Mouse (Mus musculus): ENCODE data around the gene Atl2. TPM values are rescaled to one million over a fixed set of nuclear protein-coding genes. Genes with fewer than 3 reads are reported as not detected.

Atl2 gene
- total RNA-seq, 2 experiments from 2014 or later = 50.5 to 59.4 TPM

GRCm38 (mm10) chr17:79817551-79817950 is 78.4 kb downstream of the Atl2 start:
- no peak for DNase-seq

- DNase-seq = no peak
These were observed 79.0 kb downstream of the Atl2 start for GRCm38 (mm10) chr17:79816896-79817295.

GRCm38 (mm10) chr17:79810421-79810820 is 85.5 kb downstream of the Atl2 start:
- DNase-seq = no peak

- no peak for DNase-seq
These were observed 86.2 kb downstream of the Atl2 start for GRCm38 (mm10) chr17:79809491-79810316.

GRCm38 (mm10) chr17:79807237-79807930 is 88.5 kb downstream of the Atl2 start:
- DNase-seq = no peak

- no peak for DNase-seq
These were observed 91.2 kb downstream of the Atl2 start for GRCm38 (mm10) chr17:79804747-79805146.

- DNase-seq = no peak
These were observed 93.9 kb downstream of the Atl2 start for GRCm38 (mm10) chr17:79802056-79802455.

- DNase-seq = no peak
These were observed 97.1 kb downstream of the Atl2 start for GRCm38 (mm10) chr17:79798831-79799230.

Other genes starting within 250 kb of the Atl2 start
- 1 to 10 TPM; 2.5 to 3.8 TPM for gene Cyp1b1, start 181.1 kb downstream of the Atl2 start, total RNA-seq (2021)
- 10 to 100 TPM; 62.3 to 66.0 TPM for gene Hnrnpll, start 166.2 kb upstream of the Atl2 start, total RNA-seq (2021)
- 1 to 10 TPM; 4.1 to 4.5 TPM for gene Galm, start 231.3 kb upstream of the Atl2 start, total RNA-seq (2021)